Mouse (Mus musculus) thymus, adult 2 months (tissue): ENCODE results near the gene Cstad.

Experiments
- CTCF ChIP-seq: fragments of 200-500 bp; IDR thresholded peaks from 2 replicates; pipeline ENCODE4 v1.5.1; 2012; ENCODE audit warnings: mild to moderate bottlenecking, control low read depth, low read length, moderate library complexity, borderline replicate concordance; ENCODE audit not compliant: control insufficient read depth, poor library complexity, insufficient read depth; ENCODE audit errors: extremely low read depth
- POLR2A ChIP-seq: fragments of 200-500 bp; IDR thresholded peaks from 2 replicates; pipeline ENCODE4 v1.6.1; 2012; ENCODE audit warnings: mild to moderate bottlenecking, low read length, control low read depth, moderate library complexity; ENCODE audit not compliant: control insufficient read depth, poor library complexity, insufficient read depth; ENCODE audit errors: extremely low read depth

- TF ChIP-seq POLR2A (no peak), CTCF (no peak)
Observed at GRCm38 (mm10) chr2:30623873-30624272, 29.0 kb downstream of the Cstad start.
